Mouse (Mus musculus): ENCODE results near the gene Map4k1.

The Map4k1 gene

GRCm38 (mm10) chr7:28972542-28972985 lies 9.3 kb upstream of the Map4k1 start:
- DNase-seq (ENCODE audit: low read depth in 2 of 2, low spot score in 2 of 2): peak; percentile 78 to 81

- no peak for DNase-seq (ENCODE audit: low read depth in 2 of 2, low spot score in 2 of 2)
Measured at GRCm38 (mm10) chr7:28973025-28973424, 8.8 kb upstream of the Map4k1 start.

DNA sequence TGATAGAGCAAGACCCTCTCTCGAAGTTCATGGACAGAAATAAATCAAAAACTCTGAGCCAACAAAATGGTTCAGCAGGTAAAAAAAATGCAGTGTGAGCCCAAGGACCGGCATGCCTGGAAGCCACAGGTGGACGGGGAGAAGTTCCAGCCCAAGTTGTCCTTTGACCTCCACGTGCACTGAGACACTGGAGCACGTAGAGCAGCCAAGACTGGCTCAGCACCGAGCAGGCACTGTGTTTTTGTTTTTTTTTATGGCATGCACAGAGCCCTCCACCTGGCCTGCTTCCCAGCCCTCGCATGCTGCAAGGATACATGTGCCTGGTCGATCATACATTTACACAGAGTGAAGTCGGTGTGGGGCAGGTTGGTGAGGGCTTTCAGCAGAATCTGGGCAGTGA lies 4.3 kb upstream of the Map4k1 start:
- no peak for DNase-seq (ENCODE audit: low read depth in 2 of 2, low spot score in 2 of 2)

- peak; percentile 63 to 73 for DNase-seq (ENCODE audit: low read depth in 2 of 2, low spot score in 2 of 2)
Measured at GRCm38 (mm10) chr7:28982274-28983013, 594 bp downstream of the Map4k1 start.

DNA sequence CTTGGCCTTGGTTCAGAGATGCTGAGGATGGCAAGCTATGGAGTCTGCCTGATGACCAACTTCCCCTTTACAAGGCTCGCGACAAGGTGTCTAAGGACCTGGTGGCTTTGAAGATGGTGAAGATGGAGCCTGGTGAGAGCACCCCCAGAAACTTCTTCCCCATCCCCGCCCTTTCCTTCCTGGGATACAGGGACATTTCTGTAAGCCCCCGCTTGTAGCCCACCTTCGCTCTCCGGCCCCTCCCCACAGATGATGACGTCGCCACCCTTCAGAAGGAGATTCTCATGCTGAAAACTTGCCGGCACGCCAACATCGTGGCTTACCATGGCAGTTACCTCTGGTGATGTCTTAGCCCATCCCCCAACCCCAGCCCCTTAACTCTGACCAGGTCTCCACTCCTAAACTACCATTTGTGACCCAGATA lies 1.3 kb downstream of the Map4k1 start:
- peak; percentile 9 to 24 for DNase-seq (ENCODE audit: low read depth in 2 of 2, low spot score in 2 of 2)

GRCm38 (mm10) chr7:28983849-28984248 lies 2.0 kb downstream of the Map4k1 start:
- DNase-seq (ENCODE audit: low read depth in 2 of 2, low spot score in 2 of 2): no peak

GRCm38 (mm10) chr7:28984452-28984851 lies 2.6 kb downstream of the Map4k1 start:
- no peak for DNase-seq (ENCODE audit: low read depth in 2 of 2, low spot score in 2 of 2)

DNA sequence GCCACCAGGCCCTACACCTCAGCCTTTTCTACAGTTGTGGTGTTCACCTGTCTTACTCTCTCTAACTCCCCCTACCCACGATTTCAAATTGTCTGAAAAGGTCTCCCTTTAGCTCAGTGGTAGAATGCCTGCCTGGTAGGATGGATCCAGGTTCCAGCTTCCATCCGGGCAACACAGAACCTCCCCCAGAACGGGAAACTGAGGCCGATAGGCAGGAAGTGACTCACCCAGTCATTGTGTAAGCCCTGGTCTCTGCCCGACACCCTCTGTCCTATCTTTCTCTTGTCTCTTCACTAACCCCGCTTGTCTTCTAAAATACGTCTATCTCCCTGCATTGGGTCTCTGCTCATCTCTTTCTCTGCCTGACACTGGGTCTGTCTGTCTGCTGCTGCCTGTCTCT lies 3.4 kb downstream of the Map4k1 start:
- DNase-seq (ENCODE audit: low read depth in 2 of 2, low spot score in 2 of 2): no peak

DNA sequence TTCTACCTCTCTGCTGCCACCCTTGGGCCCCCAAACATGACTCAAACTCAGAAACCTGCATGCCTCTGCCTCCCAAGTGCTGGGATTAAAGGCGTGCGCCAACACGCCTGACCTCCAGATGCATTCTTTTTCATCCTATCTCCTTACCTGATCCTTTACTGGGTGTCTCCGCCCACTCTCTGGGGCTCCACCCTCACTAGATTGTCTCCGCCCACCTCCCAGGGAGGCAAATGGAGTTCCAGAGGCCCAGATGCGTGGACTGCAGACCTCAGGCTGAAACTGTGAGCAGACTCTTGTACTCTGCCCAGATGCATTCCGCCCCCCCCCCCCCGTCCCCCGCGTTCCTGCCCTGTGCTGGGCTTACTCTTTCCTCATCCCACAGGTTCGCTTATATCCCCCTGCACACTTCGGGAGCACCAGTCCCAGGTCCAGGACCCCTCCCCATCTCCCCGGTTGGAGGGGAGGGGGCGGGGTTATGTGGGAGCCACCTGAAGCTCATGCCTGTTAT lies 9.0 kb downstream of the Map4k1 start:
- no peak for DNase-seq (ENCODE audit: low read depth in 2 of 2, low spot score in 2 of 2)

DNA sequence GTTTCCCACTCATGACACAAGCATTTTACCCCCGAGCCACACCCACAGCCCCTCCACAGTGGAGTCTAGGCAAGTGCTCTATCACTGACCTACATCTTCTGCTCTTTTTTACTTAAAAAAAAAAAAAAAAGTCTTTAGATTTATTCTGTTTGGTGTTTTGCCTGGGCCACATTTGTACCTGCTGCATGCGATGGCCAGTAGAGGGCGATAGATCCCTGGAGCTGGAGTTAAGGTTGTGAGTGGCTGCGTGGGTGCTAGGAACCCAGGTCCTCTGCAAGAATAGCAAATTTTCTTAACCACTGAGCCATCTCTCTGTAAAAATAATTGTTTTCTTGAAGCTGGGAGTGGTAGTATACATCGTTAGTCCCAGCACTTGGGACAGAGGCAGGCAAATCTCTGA lies 9.8 kb downstream of the Map4k1 start:
- DNase-seq (ENCODE audit: low read depth in 2 of 2, low spot score in 2 of 2): peak in 1 of 2 experiments; percentile 22

DNA sequence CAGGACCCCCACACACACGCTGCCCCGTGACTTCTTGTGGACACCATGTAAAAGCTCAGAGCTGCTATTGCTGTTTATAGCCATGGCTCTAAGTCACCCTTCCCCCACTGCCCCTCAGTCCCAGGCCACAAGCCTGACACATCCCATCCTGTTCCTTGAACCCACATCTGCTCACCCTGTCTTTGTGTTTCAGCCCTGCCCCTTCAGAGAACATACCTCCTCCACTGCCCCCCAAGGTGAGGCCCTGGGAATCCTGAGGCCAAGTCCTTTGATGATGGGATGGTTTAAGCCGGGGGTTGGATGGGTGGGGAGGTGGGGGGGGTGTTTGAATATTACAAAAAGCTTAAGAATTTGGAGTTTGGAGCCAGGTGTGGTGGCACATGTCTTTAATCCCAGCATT lies 11.1 kb downstream of the Map4k1 start:
- no peak for DNase-seq (ENCODE audit: low read depth in 2 of 2, low spot score in 2 of 2)

DNA sequence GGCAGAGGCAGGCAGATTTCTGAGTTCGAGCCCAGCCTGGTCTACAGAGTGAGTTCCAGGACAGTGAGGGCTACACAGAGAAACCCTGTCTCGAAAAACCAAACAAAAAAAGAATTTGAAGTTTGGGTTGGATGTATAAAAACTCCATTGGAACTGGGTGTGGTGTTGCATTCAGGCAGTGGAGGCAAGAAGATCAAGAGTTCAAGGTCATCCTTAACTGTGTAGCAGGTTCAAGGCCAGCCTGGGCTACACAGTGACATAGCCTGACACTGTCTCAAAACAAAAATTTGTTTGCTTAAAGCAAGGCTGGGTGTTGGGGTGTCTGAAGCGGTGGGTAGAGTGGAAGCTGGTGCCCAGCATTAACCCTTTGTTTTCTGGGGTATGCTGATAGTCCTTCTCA lies 11.6 kb downstream of the Map4k1 start:
- DNase-seq (ENCODE audit: low read depth in 2 of 2, low spot score in 2 of 2): no peak

DNA sequence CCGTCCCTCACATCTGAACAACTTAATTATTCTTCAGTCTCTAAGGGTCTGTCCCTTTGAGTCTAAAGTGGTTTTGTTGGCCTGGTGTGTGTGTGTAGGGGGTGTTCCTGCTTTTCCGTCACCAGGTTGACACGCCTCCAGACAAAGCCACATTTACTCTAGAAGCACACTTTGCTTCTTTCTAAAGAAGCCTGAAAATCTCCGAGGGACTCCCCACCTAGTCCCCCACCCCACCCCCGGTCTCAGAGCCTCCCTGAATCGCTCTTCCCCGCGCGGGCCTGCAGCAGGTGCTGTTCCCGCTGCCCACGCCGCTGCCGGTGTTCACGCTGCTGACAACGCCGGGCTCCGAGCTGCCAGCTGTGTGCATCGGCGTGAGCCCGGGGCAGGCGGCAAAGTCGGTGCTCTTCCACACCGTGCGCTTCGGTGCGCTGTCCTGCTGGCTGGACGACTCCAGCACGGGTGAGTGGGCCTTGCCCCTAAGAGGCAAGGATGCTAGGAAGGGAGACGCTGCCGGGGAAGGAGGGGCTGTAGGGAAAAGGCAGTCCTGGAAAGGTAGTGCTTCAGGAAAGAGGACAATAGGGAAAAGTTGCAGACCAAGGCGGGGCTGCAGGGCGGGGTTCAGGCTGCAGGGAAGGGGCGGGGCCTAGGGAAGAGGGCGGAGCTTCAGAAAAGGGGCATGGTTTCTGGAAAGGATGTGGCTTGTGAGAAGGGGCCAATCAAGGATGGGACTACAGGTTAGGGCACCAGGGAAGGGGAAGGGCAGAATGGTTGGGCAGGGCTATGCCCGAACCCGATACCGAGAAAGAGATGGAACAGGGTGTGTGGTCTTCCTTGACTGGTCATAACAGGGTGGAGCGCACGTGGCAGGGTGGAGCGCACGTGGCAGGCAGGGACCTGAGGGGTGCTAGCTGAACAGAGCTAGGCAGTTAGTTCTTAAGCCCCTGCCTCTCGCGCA lies 19.1 kb downstream of the Map4k1 start:
- DNase-seq (ENCODE audit: low read depth in 2 of 2, low spot score in 2 of 2): peak; percentile 8 to 59

- DNase-seq (ENCODE audit: low read depth in 2 of 2, low spot score in 2 of 2): no peak
Measured at GRCm38 (mm10) chr7:29007224-29008101, 25.6 kb downstream of the Map4k1 start.

- no peak for DNase-seq (ENCODE audit: low read depth in 2 of 2, low spot score in 2 of 2)
Measured at GRCm38 (mm10) chr7:29008171-29008570, 26.3 kb downstream of the Map4k1 start.

DNA sequence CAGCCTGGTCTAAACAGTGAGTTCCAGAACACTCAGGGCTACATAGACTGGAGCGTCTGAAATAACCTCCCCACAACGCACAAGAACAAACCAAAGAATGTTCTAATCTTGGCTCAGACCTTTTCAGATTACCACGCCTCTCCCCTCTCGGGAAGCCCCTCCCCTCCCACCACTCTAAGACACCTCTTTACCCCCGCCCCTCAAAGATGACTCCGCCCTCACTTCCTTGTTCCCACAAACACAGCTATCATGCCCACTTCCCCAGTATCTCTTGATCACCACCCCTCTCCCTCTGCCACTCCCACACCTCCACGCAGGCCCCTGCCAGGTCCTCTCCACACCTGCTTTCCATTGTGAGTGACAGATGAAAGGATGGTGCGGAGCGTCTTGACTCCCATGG lies 26.9 kb downstream of the Map4k1 start:
- DNase-seq (ENCODE audit: low read depth in 2 of 2, low spot score in 2 of 2): no peak

DNA sequence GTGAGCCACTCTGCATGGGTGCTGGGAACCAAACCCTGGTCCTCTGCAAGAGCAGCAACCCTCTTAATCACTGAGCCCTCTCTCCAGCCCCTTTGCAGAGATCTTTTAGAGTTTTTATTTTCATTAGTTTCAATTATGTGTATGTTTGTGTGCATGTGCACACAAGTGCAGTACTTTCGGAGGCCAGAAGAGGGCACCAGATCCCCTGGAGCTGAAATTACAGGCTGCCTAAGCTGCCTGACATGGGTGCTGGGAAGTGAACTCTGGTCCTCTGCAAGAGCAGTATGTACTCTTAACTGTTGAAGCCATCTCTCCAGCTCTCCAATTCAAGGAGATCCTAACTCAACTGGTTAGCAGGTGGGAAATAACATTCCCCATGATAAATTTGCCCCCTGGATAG lies 33.1 kb downstream of the Map4k1 start:
- DNase-seq (ENCODE audit: low read depth in 2 of 2, low spot score in 2 of 2): no peak

DNA sequence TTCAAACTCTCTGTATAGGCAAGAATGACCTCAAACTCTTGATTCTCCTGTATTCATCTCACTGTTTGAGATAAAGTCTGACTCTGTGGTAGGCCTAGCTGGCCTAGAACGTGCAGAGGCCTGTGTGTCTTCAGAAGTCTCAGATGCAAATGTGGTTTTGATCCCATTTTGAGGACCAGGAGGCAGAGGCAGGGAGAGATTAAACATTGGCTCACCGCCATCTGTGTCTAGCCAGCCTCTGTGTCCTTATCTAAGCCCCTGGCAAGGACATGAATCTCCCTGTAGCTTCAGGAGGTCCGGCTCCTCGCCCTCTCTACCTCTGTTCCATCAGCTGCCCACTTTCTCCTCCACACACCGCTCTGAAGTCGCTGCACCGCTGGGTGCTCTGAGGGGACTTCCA lies 34.6 kb downstream of the Map4k1 start:
- DNase-seq (ENCODE audit: low read depth in 2 of 2, low spot score in 2 of 2): no peak

DNA sequence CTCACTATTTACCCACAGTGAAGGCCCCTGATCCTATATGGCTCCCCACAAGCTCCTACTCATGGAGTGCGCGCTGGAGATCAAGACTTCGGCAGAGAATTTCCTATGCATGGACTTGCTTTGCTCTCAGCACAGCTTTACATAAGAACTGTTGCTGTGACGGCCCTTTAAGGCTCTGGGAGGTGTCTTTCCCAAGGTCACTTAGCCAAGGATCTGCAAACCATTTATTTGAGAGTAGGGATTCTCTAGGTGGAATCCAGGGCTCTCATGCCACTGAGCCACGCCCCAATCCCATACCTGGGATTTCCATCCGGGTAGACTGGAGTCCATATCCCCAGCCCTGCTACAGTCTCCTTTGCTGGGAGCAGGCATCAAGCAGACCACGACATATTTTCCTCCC lies 35.4 kb downstream of the Map4k1 start:
- no peak for DNase-seq (ENCODE audit: low read depth in 2 of 2, low spot score in 2 of 2)

DNA sequence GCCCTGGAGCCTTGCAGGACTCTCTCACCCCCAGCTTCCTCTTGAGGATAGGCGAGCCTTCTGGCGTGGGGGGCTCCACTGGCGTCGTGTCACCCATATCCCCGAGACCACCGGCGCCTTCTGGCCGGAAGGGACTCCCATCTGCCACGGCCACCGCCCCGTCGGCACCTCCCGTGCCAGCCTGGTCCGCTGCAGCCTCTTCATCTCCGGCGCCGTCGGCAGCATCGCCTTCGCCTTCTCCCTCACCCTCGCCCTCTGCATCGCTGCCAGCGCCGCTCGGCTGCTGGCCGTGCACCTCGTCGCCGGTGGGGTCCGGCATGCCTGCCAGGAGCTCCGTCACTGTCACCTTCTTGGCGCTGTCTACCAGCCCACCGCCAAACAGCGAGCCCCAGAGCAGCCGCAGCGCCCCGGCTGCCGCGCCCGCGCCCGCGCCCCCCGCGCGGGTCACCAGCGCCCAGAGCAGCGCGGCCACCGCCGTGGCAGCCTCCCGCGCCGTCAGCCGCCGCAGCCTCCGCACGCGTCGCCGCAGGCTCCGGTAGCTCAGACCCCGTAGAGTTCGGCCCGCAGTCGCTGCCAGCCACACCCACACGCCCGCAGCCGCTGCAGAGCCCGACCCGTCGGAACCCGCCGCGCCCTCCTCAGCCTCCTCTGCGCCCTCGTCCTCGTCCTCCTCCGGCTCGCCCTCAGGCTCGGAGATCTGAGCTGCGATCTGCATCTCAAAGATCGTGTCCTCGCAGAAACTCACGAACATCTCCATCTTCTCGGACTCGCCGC lies 37.8 kb downstream of the Map4k1 start:
- DNase-seq (ENCODE audit: low read depth in 2 of 2, low spot score in 2 of 2): no peak

All from CD8-positive naive resting alpha-beta T cell, adult 2 months (primary cell).